Mouse (Mus musculus) left cerebral cortex, postnatal 4 days (tissue): ENCODE results near the gene Gm5800. TPM values are rescaled to one million over a fixed set of nuclear protein-coding genes. Genes with fewer than 3 reads are reported as not detected.
"Not testable (repeated sequence)": the region's sequence is repeated elsewhere in the genome, so short reads cannot be mapped to it uniquely, and the experiment has no call there.

Experiments
- DNase-seq: peaks from one replicate; pipeline ENCODE4 v3.0.0-alpha.2; 2022
- intact Hi-C: fragments of 180-260 bp; cut with DNase I; formaldehyde crosslinking; loops from one replicate; pipeline ENCODE4 v1.15.1; 2025
- total RNA-seq, 2 experiments: library from RNA; stranded (reverse); gene quantifications; 2 replicates each; pipeline ENCODE4 v1.2.3; 2021

Gm5800 gene
- total RNA-seq, result not detected

GRCm38 (mm10) chr14:51717083-51717482 lies at the start of gene Gm5800:
Gene Gm5800 (minus strand): TSS chr14:51717183.
- DNase-seq, result no peak
- intact Hi-C loops, result no loop called here

GRCm38 (mm10) chr14:51755944-51756343 lies 39.0 kb upstream of the Gm5800 start:
- DNase-seq, result no peak
- intact Hi-C loops, result no loop called here

- DNase-seq, result no peak
Measured at GRCm38 (mm10) chr14:51740347-51741170, 23.6 kb upstream of the Gm5800 start.

GRCm38 (mm10) chr14:51739150-51739993 lies 22.4 kb upstream of the Gm5800 start:
- DNase-seq, result no peak
- intact Hi-C loops, result no loop called here

More at GRCm38 (mm10) chr14:51740347-51741170, 23.6 kb upstream of the Gm5800 start:
- intact Hi-C loops, result no loop called here

- no peak for DNase-seq
- intact Hi-C loops, result no loop called here
Measured at GRCm38 (mm10) chr14:51738411-51739149, 21.6 kb upstream of the Gm5800 start.

- intact Hi-C loops, result no loop called here
- no peak for DNase-seq
Measured at GRCm38 (mm10) chr14:51737967-51738366, 21.0 kb upstream of the Gm5800 start.

GRCm38 (mm10) chr14:51695368-51695767 lies 21.6 kb downstream of the Gm5800 start, which contains the start of gene Gm17079:
Gene Gm17079 (minus strand): TSS chr14:51695468.
- not testable (repeated sequence) for DNase-seq

GRCm38 (mm10) chr14:51677269-51677668 lies 39.7 kb downstream of the Gm5800 start:
- intact Hi-C loops, result no loop called here
- no peak for DNase-seq

More at GRCm38 (mm10) chr14:51695368-51695767, 21.6 kb downstream of the Gm5800 start, which contains the start of gene Gm17079:
- intact Hi-C loops, result not testable (repeated sequence)

Other genes with a start within 250 kb of the Gm5800 start
- not detected for gene Gm5622, start 164.4 kb downstream of the Gm5800 start, total RNA-seq
- not detected for gene Gm17175, start 143.1 kb downstream of the Gm5800 start, total RNA-seq
- gene Gm17174, start 125.0 kb downstream of the Gm5800 start, total RNA-seq, result not detected
- gene Gm17078, start 105.9 kb downstream of the Gm5800 start, total RNA-seq, result not detected
- not detected for gene Gm4181, start 81.5 kb downstream of the Gm5800 start, total RNA-seq
- not detected for gene Gm17079, start 21.7 kb downstream of the Gm5800 start, total RNA-seq
- not detected for gene Ang4, start 56.4 kb upstream of the Gm5800 start, total RNA-seq
- not detected for gene AY358078, start 82.9 kb upstream of the Gm5800 start, total RNA-seq
- not detected for gene Ear6, start 136.5 kb upstream of the Gm5800 start, total RNA-seq
- 10 to 100 TPM; 50.3 to 63.4 TPM for gene Mettl17, start 167.7 kb upstream of the Gm5800 start, total RNA-seq
- 1 to 10 TPM; 4.8 to 5.4 TPM for gene Slc39a2, start 175.7 kb upstream of the Gm5800 start, total RNA-seq
- gene Ndrg2, start 197.0 kb upstream of the Gm5800 start, total RNA-seq, result 100 to 1,000 TPM; 172 to 173 TPM
- gene Tppp2, start 201.2 kb upstream of the Gm5800 start, total RNA-seq, result not detected
- not detected for gene Rnase13, start 205.6 kb upstream of the Gm5800 start, total RNA-seq